Mouse (Mus musculus) MEL (cell line): Measurements from ENCODE around the gene Mex3a. TPM values are rescaled to one million over a fixed set of nuclear protein-coding genes. Genes with fewer than 3 reads are reported as not detected.

Experiments
- DNase-seq: peaks from one replicate; pipeline ENCODE4 v3.0.0; 2011; ENCODE audit warnings: low read depth, low spot score
- H3K27ac ChIP-seq: 2 replicates; pipeline ENCODE4 v1.5.1; 2012; ENCODE audit warnings: low read depth, mild to moderate bottlenecking, control low read depth, low read length, moderate library complexity; ENCODE audit not compliant: control insufficient read depth
- H3K27me3 ChIP-seq, 2 experiments: fragments of 150-350 bp in 1 of 2; sonication (generic) in 1 of 2; 2 replicates each; pipeline ENCODE4 v1.6.1; 2012; ENCODE audit warnings: low read length in 2 of 2, mild to moderate bottlenecking in 2 of 2, improper control_type of control experiment in 1 of 2, moderate library complexity in 1 of 2; ENCODE audit not compliant: insufficient read depth in 2 of 2, control insufficient read depth in 1 of 2
- H3K36me3 ChIP-seq, 2 experiments: 2 replicates each; pipeline ENCODE4 v1.6.1; 2012 to 2014; ENCODE audit warnings: low read length in 2 of 2, improper control_type of control experiment in 1 of 2, inconsistent platforms in 1 of 2, mild to moderate bottlenecking in 1 of 2; ENCODE audit not compliant: insufficient read depth in 2 of 2, control insufficient read depth in 1 of 2
- H3K4me1 ChIP-seq, 2 experiments: fragments of 150-350 bp in 1 of 2; sonication (generic) in 1 of 2; 2 replicates each; pipeline ENCODE4 v1.6.1; 2012; ENCODE audit warnings: low read length in 2 of 2, improper control_type of control experiment in 1 of 2, mild to moderate bottlenecking in 1 of 2; ENCODE audit not compliant: insufficient read depth in 2 of 2, control insufficient read depth in 1 of 2
- H3K4me3 ChIP-seq, 2 experiments: fragments of 150-350 bp in 1 of 2; sonication (generic) in 1 of 2; 2 replicates each; pipeline ENCODE4 v1.5.1; 2012; ENCODE audit warnings: low read depth in 2 of 2, low read length in 2 of 2, mild to moderate bottlenecking in 2 of 2, moderate library complexity in 2 of 2, control low read depth in 1 of 2, improper control_type of control experiment in 1 of 2; ENCODE audit not compliant: control insufficient read depth in 1 of 2, insufficient read depth in 1 of 2
- H3K79me2 ChIP-seq: 2 replicates; pipeline ENCODE4 v1.6.1; 2012; ENCODE audit warnings: mild to moderate bottlenecking, low read length, moderate library complexity; ENCODE audit not compliant: control insufficient read depth, poor library complexity, insufficient read depth
- H3K9ac ChIP-seq: 2 replicates; pipeline ENCODE4 v1.6.1; 2012; ENCODE audit warnings: low read depth, mild to moderate bottlenecking, control low read depth, low read length, moderate library complexity; ENCODE audit not compliant: control insufficient read depth, poor library complexity, severe bottlenecking
- H3K9me3 ChIP-seq: fragments of 150-350 bp; sonication (generic); replicated peaks from 2 replicates; pipeline ENCODE4 v1.6.1; 2012; ENCODE audit warnings: mild to moderate bottlenecking, low read length, improper control_type of control experiment, moderate library complexity; ENCODE audit not compliant: insufficient read depth
- BHLHE40 ChIP-seq: IDR thresholded peaks from 2 replicates; pipeline ENCODE4 v1.6.1; 2012; ENCODE audit warnings: low read depth, mild to moderate bottlenecking, inconsistent platforms, low read length, improper control_type of control experiment, borderline replicate concordance
- CHD1 ChIP-seq: IDR thresholded peaks from 2 replicates; pipeline ENCODE4 v1.6.1; 2012; ENCODE audit warnings: low read depth, mild to moderate bottlenecking, inconsistent platforms, low read length, improper control_type of control experiment
- E2F4 ChIP-seq: IDR thresholded peaks from 2 replicates; pipeline ENCODE4 v1.6.1; 2011; ENCODE audit warnings: low read depth, low read length, improper control_type of control experiment, borderline replicate concordance
- ELF1 ChIP-seq: IDR thresholded peaks from 2 replicates; pipeline ENCODE4 v1.6.1; 2014; ENCODE audit warnings: low read depth, mild to moderate bottlenecking, inconsistent platforms, low read length, improper control_type of control experiment, moderate library complexity
- EP300 ChIP-seq, 2 experiments: IDR thresholded peaks; 2 replicates each; pipeline ENCODE4 v1.6.1; 2011; ENCODE audit warnings: improper control_type of control experiment in 2 of 2, low read length in 2 of 2, low read depth in 1 of 2, mild to moderate bottlenecking in 1 of 2
- GABPA ChIP-seq: IDR thresholded peaks from 2 replicates; pipeline ENCODE4 v1.6.1; 2012; ENCODE audit warnings: low read depth, mild to moderate bottlenecking, inconsistent platforms, low read length, improper control_type of control experiment, moderate library complexity
- GATA1 ChIP-seq: IDR thresholded peaks from 2 replicates; pipeline ENCODE4 v1.6.1; 2011; ENCODE audit warnings: low read depth, low read length, improper control_type of control experiment
- HCFC1 ChIP-seq: IDR thresholded peaks from 2 replicates; pipeline ENCODE4 v1.6.1; 2012; ENCODE audit warnings: low read depth, mild to moderate bottlenecking, inconsistent platforms, low read length, improper control_type of control experiment, moderate library complexity
- JUND ChIP-seq: IDR thresholded peaks from 2 replicates; pipeline ENCODE4 v1.6.1; 2011; ENCODE audit warnings: low read depth, mild to moderate bottlenecking, improper control_type of control experiment, low read length
- KAT2A ChIP-seq: conservative IDR thresholded peaks from 2 replicates; pipeline ENCODE4 v1.6.1; 2012; ENCODE audit warnings: low read depth, low read length, improper control_type of control experiment, inconsistent platforms
- MAFK ChIP-seq: IDR thresholded peaks from 2 replicates; pipeline ENCODE4 v1.6.1; 2011; ENCODE audit warnings: low read depth, mild to moderate bottlenecking, low read length, improper control_type of control experiment, borderline replicate concordance
- MAX ChIP-seq: IDR thresholded peaks from 2 replicates; pipeline ENCODE4 v1.6.1; 2011; ENCODE audit warnings: low read length, improper control_type of control experiment
- MAZ ChIP-seq: IDR thresholded peaks from 2 replicates; pipeline ENCODE4 v1.6.1; 2012; ENCODE audit warnings: low read depth, mild to moderate bottlenecking, inconsistent platforms, low read length, improper control_type of control experiment
- MEF2A ChIP-seq: IDR thresholded peaks from 2 replicates; pipeline ENCODE4 v1.6.1; 2014; ENCODE audit warnings: low read depth, mild to moderate bottlenecking, inconsistent platforms, low read length, improper control_type of control experiment; ENCODE audit not compliant: poor library complexity, insufficient replicate concordance, severe bottlenecking; ENCODE audit errors: extremely low read depth
- MYB ChIP-seq: IDR thresholded peaks from 2 replicates; pipeline ENCODE4 v1.6.1; 2011; ENCODE audit warnings: mild to moderate bottlenecking, low read depth, low read length, improper control_type of control experiment
- NELFE ChIP-seq: IDR thresholded peaks from 2 replicates; pipeline ENCODE4 v1.6.1; 2011; ENCODE audit warnings: low read depth, low read length, improper control_type of control experiment
- POLR2A ChIP-seq, 2 experiments: IDR thresholded peaks; 2 replicates each; pipeline ENCODE4 v1.6.1; 2011 to 2012; ENCODE audit warnings: low read length in 2 of 2, mild to moderate bottlenecking in 2 of 2, control low read depth in 1 of 2, improper control_type of control experiment in 1 of 2, low read depth in 1 of 2, moderate library complexity in 1 of 2; ENCODE audit not compliant: control insufficient read depth in 1 of 2, insufficient read depth in 1 of 2, poor library complexity in 1 of 2
- POLR2AphosphoS2 ChIP-seq: IDR thresholded peaks from 2 replicates; pipeline ENCODE4 v1.6.1; 2011; ENCODE audit warnings: low read length, improper control_type of control experiment
- POLR2AphosphoS5 ChIP-seq: IDR thresholded peaks from 2 replicates; pipeline ENCODE4 v1.6.1; 2012; ENCODE audit warnings: low read depth, borderline replicate concordance, mild to moderate bottlenecking, inconsistent platforms, low read length, moderate library complexity, mixed read lengths
- RCOR1 ChIP-seq: IDR thresholded peaks from 2 replicates; pipeline ENCODE4 v1.6.1; 2012; ENCODE audit warnings: low read depth, mild to moderate bottlenecking, inconsistent platforms, low read length, improper control_type of control experiment
- SMC3 ChIP-seq: IDR thresholded peaks from 2 replicates; pipeline ENCODE4 v1.6.1; 2011; ENCODE audit warnings: low read depth, low read length, improper control_type of control experiment
- TBP ChIP-seq: IDR thresholded peaks from 2 replicates; pipeline ENCODE4 v1.8.0; 2011; ENCODE audit warnings: low read depth, low read length, improper control_type of control experiment
- UBTF ChIP-seq: IDR thresholded peaks from 2 replicates; pipeline ENCODE4 v1.6.1; 2012; ENCODE audit warnings: low read depth, mild to moderate bottlenecking, inconsistent platforms, low read length, improper control_type of control experiment, moderate library complexity, borderline replicate concordance; ENCODE audit not compliant: insufficient read depth
- USF1 ChIP-seq: IDR thresholded peaks from 2 replicates; pipeline ENCODE4 v1.6.1; 2014; ENCODE audit warnings: low read depth, mild to moderate bottlenecking, inconsistent platforms, low read length, improper control_type of control experiment, moderate library complexity
- USF2 ChIP-seq, 2 experiments: IDR thresholded peaks; 2 replicates each; pipeline ENCODE4 v1.6.1; 2011 to 2012; ENCODE audit warnings: improper control_type of control experiment in 2 of 2, low read length in 2 of 2, borderline replicate concordance in 1 of 2, inconsistent platforms in 1 of 2, low read depth in 1 of 2, mild to moderate bottlenecking in 1 of 2; ENCODE audit not compliant: insufficient read depth in 1 of 2
- ZC3H11A ChIP-seq: IDR thresholded peaks from 2 replicates; pipeline ENCODE4 v1.6.1; 2012; ENCODE audit warnings: low read depth, mild to moderate bottlenecking, inconsistent platforms, low read length, improper control_type of control experiment
- ZKSCAN1 ChIP-seq: IDR thresholded peaks from 2 replicates; pipeline ENCODE4 v1.6.1; 2012; ENCODE audit warnings: low read depth, mild to moderate bottlenecking, inconsistent platforms, low read length, improper control_type of control experiment, moderate library complexity
- ZMIZ1 ChIP-seq: IDR thresholded peaks from 2 replicates; pipeline ENCODE4 v1.6.1; 2012; ENCODE audit warnings: low read depth, mild to moderate bottlenecking, inconsistent platforms, low read length, improper control_type of control experiment, moderate library complexity
- ZNF384 ChIP-seq: IDR thresholded peaks from 2 replicates; pipeline ENCODE4 v1.6.1; 2012; ENCODE audit warnings: low read depth, mild to moderate bottlenecking, inconsistent platforms, low read length, improper control_type of control experiment
- polyA plus RNA-seq, 2 experiments: library from polyadenylated mRNA; stranded (reverse) in 1 of 2; unstranded in 1 of 2; fragments of >175 nt in 1 of 2; fragments of >200 nt in 1 of 2; gene quantifications; 2 replicates each; pipeline versions ENCODE4 v1.2.1 to v1.2.4; 2012; ENCODE audit warnings: low replicate concordance in 2 of 2, low read depth in 1 of 2; ENCODE audit not compliant: insufficient read length in 2 of 2, insufficient read depth in 1 of 2, missing spikeins in 1 of 2
- total RNA-seq: library from RNA; depleted of rRNA; stranded (reverse); fragments of 300-350 nt; gene quantifications from 2 replicates; pipeline ENCODE4 v1.2.3, GENCODE M21; 2012

The Mex3a gene
- total and polyA plus RNA-seq, 3 experiments = 5.5 to 10.1 TPM; not detected in 1

GRCm38 (mm10) chr3:88520078-88520477 lies 12.1 kb upstream of the Mex3a start:
- Histone ChIP-seq H3K27me3 (no peaks in the 10 kb centered on the region), H3K4me3 (no peak overlapping the region), H3K9me3 (no peaks in the 10 kb centered on the region), H3K27ac (no peak overlapping the region), H3K79me2 (no peaks in the 10 kb centered on the region), H3K36me3 (no peaks in the 10 kb centered on the region), H3K4me1 (0 out of 4 replicates have a peak, but pooled peaks cover 0 to 3% of the 10 kb centered on the region in 2 experiments), H3K9ac (no peak overlapping the region)
- DNase-seq = no peak
- no peak for TF ChIP-seq KAT2A
- no peak for TF ChIP-seq GABPA
- TF ChIP-seq RCOR1 = no peak
- no peak for TF ChIP-seq EP300 (IDR thresholded peaks at IDR 0.05; ENCODE audit: low read depth in 1 of 2, low read length in 2 of 2)
- no peak for TF ChIP-seq ZKSCAN1
- TF ChIP-seq POLR2A (IDR thresholded peaks at IDR 0.05; ENCODE audit: control insufficient read depth in 1 of 2, insufficient read depth in 1 of 2, low read depth in 1 of 2, low read length in 2 of 2, poor library complexity in 1 of 2) = no peak
- no peak for TF ChIP-seq ZMIZ1
- TF ChIP-seq USF2 (IDR thresholded peaks at IDR 0.05; ENCODE audit: borderline replicate concordance in 1 of 2, insufficient read depth in 1 of 2, low read depth in 1 of 2, low read length in 2 of 2) = no peak
- no peak for TF ChIP-seq TBP
- no peak for TF ChIP-seq SMC3
- TF ChIP-seq USF1 = no peak
- TF ChIP-seq JUND = no peak
- no peak for TF ChIP-seq E2F4
- TF ChIP-seq MAZ = no peak
- TF ChIP-seq MAX = no peak
- TF ChIP-seq CHD1 = no peak
- TF ChIP-seq POLR2AphosphoS2 = no peak
- no peak for TF ChIP-seq ZNF384

GRCm38 (mm10) chr3:88521156-88521555 lies 11.0 kb upstream of the Mex3a start:
- no peaks in the 10 kb centered on the region for H3K79me2 ChIP-seq
- no peak for DNase-seq
- H3K27me3 ChIP-seq = no peaks in the 10 kb centered on the region
- no peak overlapping the region for H3K4me3 ChIP-seq
- no peaks in the 10 kb centered on the region for H3K9me3 ChIP-seq
- H3K9ac ChIP-seq = no peak overlapping the region
- TF ChIP-seq MAFK (no peak), CHD1 (no peak), UBTF (no peak), RCOR1 (no peak), GATA1 (no peak), HCFC1 (no peak), BHLHE40 (no peak), ZC3H11A (no peak), ELF1 (no peak), USF1 (no peak), POLR2A (IDR thresholded peaks at IDR 0.05; ENCODE audit: control insufficient read depth in 1 of 2, insufficient read depth in 1 of 2, low read depth in 1 of 2, low read length in 2 of 2, poor library complexity in 1 of 2) (no peak), MYB (no peak), POLR2AphosphoS5 (no peak), POLR2AphosphoS2 (no peak), MAX (no peak), MEF2A (no peak), NELFE (no peak)
- TF ChIP-seq, all 39 proteins: peak for 0
- no peak overlapping the region for H3K27ac ChIP-seq
- H3K36me3 ChIP-seq = no peaks in the 10 kb centered on the region
- H3K4me1 ChIP-seq = 0 out of 4 replicates have a peak, but pooled peaks cover 0 to 3% of the 10 kb centered on the region in 2 experiments
